Mouse (Mus musculus): ENCODE data around the gene Ankle1. TPM values are rescaled to one million over a fixed set of nuclear protein-coding genes. Genes with fewer than 3 reads are reported as not detected.

Gene Ankle1
- total RNA-seq, 2 experiments from 2014 or later: 0.35 to 0.36 TPM

- intact Hi-C loops (cut with DNase I): no loop called here
- TF ChIP-seq CTCF (IDR thresholded peaks at IDR 0.05): no peak
- H3K4me3 ChIP-seq: no peak overlapping the region
- no peak for DNase-seq (ENCODE audit: extremely low spot score in 1 of 2, low spot score in 2 of 2)
- H3K27ac ChIP-seq: no peak overlapping the region
Observed at GRCm38 (mm10) chr8:71383860-71384259, 21.9 kb upstream of the Ankle1 start.

DNA sequence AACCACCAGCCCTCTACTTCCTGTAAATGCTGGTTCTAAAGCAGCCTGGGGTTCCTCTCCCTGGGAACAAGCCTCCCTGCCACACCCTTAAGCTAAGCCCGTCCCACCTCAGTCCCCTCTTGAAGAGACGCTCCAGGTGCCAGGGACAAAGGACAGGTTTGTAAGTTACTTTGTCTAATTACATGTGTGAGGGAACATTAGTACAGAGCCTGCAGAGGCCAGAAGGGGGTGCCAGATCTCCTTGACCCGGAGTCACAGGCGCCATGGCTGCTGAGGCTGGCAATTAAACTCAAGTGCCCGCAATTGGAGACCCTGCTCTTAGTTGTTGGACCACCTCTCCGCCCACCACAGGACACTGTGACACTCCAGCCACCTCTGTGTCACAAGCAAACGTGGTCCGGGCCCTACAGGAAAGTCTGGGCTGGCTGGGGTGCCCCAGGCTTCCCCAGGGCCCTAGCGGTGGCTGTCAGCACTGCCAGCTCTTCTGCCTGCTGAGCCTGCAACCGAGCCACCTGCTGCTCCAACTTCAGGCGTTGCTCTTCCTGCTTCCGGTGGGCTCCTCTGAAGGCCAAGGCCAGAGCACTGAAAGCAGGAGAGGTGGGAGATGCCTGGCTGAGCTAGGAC is 20.5 kb upstream of the Ankle1 start:
- intact Hi-C loops (cut with DNase I): no loop called here
- TF ChIP-seq CTCF (IDR thresholded peaks at IDR 0.05): no peak; the same call in 1 of the 2 replicates
- Histone ChIP-seq H3K27ac (no peak overlapping the region), H3K4me3 (no peak overlapping the region)
- DNase-seq (ENCODE audit: extremely low spot score in 1 of 2, low spot score in 2 of 2): no peak

DNA sequence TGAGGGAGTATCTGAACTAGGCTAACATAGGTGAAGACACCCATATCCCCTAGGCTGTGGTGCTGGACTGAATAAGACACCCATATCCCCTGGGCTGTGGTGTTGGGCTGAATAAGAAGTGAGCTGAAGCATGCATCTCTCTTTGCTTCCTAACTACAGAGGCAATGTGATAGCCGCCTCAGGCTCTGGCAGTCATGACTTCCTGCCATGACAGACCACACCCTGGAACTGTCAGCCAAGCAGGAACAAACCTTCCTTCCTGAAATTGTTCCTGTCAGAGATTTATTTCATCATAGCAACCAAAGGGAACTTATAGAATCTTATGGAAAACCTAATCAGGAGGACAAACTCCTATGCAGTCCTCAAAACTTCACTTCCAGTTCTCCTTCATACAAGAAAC is 17.5 kb upstream of the Ankle1 start:
- Histone ChIP-seq H3K27ac (no peak overlapping the region), H3K4me3 (no peak overlapping the region)
- no peak for TF ChIP-seq CTCF (IDR thresholded peaks at IDR 0.05)
- no peak for DNase-seq (ENCODE audit: extremely low spot score in 1 of 2, low spot score in 2 of 2)
- intact Hi-C loops (cut with DNase I): no loop called here

DNA sequence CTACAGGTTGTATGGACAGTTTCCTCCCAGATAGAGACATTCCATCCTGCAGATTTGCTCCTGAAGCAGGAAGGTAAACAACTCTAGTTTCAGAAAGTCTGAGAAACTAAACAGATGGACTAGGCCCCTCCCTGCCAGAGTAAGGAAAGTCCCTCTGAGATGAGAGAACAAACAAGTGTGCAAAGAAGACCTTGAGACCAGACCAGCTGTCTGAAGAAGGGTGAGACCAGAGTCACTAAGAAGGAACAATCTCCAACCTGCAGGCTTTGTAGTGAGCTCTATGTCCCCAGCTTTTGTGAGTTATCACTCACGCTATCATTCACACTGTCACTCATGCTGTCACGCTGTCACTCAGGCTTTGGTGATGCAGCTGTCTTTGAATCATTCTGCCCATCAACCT is 14.1 kb upstream of the Ankle1 start:
- H3K27ac ChIP-seq: no peak overlapping the region
- no peak overlapping the region for H3K4me3 ChIP-seq
- TF ChIP-seq CTCF (IDR thresholded peaks at IDR 0.05): no peak
- no peak for DNase-seq (ENCODE audit: extremely low spot score in 1 of 2, low spot score in 2 of 2)
- intact Hi-C loops (cut with DNase I): no loop called here

GRCm38 (mm10) chr8:71392391-71392790 is 13.4 kb upstream of the Ankle1 start:
- peak in 1 of 2 experiments; percentile 2 for DNase-seq (ENCODE audit: extremely low spot score in 1 of 2, low spot score in 2 of 2)
- no peak overlapping the region for H3K4me3 ChIP-seq
- no peak overlapping the region for H3K27ac ChIP-seq
- intact Hi-C loops (cut with DNase I): no loop called here
- no peak for TF ChIP-seq CTCF (IDR thresholded peaks at IDR 0.05)

GRCm38 (mm10) chr8:71392871-71393270 is 12.9 kb upstream of the Ankle1 start:
- DNase-seq (ENCODE audit: extremely low spot score in 1 of 2, low spot score in 2 of 2): peak in 1 of 2 experiments; percentile 13
- intact Hi-C loops (cut with DNase I): no loop called here
- Histone ChIP-seq H3K4me3 (no peak overlapping the region), H3K27ac (no peak overlapping the region)
- TF ChIP-seq CTCF (IDR thresholded peaks at IDR 0.05): no peak

DNA sequence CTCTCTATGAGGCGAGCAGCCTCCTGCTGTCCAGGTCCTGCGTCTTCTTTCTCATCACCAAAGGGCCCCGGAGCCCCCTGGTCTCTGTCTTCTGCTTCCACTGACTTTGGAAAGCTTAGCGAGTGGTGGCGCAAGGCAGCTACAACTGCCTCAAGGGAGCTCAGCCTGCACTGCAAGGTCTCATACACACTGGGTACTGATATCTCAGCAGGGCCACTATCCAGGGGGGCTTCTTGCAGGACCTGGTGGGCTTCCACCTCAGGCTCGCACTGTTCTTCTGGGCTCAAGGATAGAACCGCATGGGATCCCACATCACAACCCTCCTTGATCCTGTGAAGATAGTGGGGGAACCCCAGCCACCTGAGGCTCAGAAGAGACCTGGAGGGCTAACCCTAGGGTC is 11.3 kb upstream of the Ankle1 start:
- Histone ChIP-seq H3K4me3 (peak overlapping the region; percentile 24; the same call in 1 of the 2 replicates), H3K27ac (no peak overlapping the region)
- intact Hi-C loops (cut with DNase I): no loop called here
- TF ChIP-seq CTCF (IDR thresholded peaks at IDR 0.05): no peak
- peak in 1 of 2 experiments; percentile 9 for DNase-seq (ENCODE audit: extremely low spot score in 1 of 2, low spot score in 2 of 2)

- intact Hi-C loops (cut with DNase I): no loop called here
- H3K4me3 ChIP-seq: peak overlapping the region; percentile 24
- peak overlapping the region; percentile 54 for H3K27ac ChIP-seq
- peak in 1 of 2 experiments; percentile 8 for DNase-seq (ENCODE audit: extremely low spot score in 1 of 2, low spot score in 2 of 2)
- TF ChIP-seq CTCF (IDR thresholded peaks at IDR 0.05): no peak
Observed at GRCm38 (mm10) chr8:71395071-71395470, 10.7 kb upstream of the Ankle1 start.

DNA sequence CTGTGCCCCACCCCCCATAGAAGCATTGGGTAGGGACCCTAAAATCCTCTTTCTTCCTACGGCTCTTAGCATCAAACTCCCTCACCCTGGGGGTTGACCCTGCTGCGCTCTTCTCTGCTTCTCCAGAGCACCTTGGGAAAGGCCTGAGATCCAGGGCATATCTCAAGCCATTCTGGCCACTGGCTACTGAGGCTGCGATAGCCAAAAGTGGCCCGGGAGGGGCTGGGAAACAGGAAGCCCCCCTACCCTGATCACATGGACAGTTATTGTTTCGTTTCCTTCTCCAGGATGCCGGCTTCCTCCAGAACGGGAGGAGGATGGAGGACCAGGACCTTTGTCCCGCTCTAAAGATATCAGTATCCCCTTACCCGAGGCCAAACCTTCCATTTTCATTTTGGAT is 10.2 kb upstream of the Ankle1 start, which contains the start of gene Ushbp1:
TSS of gene Ushbp1 (minus strand) at position 174 of the 400 bp plus-strand sequence.
- Histone ChIP-seq H3K4me3 (peak within 1 kb of the TSS; percentile 77), H3K27ac (peak within 1 kb of the TSS; percentile 86)
- DNase-seq (ENCODE audit: extremely low spot score in 1 of 2, low spot score in 2 of 2): no peak
- no peak for TF ChIP-seq CTCF (IDR thresholded peaks at IDR 0.05)
- intact Hi-C loops (cut with DNase I): loop anchor here (2.0 kb wide), 1 partner anchor 29 kb away; the partner anchor contains the start of gene Use1

DNA sequence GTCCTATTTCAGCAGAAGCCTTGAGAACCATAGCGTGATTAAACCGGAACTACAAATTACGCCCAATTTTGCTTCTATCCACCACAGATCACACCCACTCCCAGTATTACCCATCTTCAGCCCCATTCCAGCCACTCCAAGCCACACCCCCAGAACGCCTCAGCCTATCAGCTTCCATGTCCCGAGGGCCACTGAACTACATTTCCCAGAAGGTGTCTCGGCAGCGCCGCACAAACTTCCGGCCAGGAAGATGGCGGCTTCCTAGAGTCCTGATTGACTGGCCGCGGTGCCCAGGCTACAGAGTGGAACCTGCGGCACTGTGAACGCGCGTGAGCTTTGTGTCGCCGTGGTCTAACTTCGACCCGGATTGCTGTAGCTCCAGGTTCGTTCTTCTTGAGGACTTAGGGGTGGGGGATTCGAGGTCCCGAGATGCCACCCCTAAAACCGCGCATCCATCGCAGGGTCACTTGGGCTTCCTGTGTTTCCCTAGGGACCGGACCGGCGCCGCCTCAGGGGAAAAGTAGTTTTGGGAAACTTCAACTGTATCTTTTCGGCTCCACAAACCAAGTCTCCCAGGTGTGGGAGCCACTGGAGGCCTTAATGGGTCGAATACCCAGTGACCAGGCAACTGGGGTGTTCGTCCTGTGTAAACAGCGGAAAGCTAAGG is 9.0 kb upstream of the Ankle1 start, which contains the start of gene Babam1:
TSS of gene Babam1 (plus strand) at position 223 of the 667 bp plus-strand sequence.
- peak within 1 kb of the TSS; percentile 77 for H3K4me3 ChIP-seq
- peak within 1 kb of the TSS; percentile 86 for H3K27ac ChIP-seq
- TF ChIP-seq CTCF (IDR thresholded peaks at IDR 0.05): no peak
- peak; percentile 90 to 92 for DNase-seq (ENCODE audit: extremely low spot score in 1 of 2, low spot score in 2 of 2)
- intact Hi-C loops (cut with DNase I): loop anchor here (2.0 kb wide), 1 partner anchor 30 kb away; the partner anchor contains the start of gene Use1

DNA sequence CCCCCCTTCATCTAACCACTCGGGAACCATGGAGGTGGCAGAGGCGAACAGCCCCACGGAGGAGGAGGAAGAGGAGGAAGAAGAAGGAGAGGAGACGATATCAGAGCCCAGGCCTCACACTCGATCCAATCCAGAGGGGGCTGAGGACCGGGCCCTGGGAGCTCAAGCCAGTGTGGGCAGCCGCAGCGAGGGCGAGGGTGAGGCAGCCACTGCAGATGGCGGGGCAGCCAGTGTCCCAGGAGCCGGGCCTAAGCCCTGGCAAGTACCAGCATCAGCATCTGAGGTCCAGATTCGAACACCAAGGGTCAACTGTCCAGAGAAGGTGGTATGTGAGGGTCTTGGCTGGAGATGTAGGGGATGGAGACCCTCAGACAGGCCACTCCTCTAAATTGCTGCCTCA is 8.1 kb upstream of the Ankle1 start:
- peak overlapping the region; percentile 77 for H3K4me3 ChIP-seq
- peak in 1 of 2 experiments; percentile 19 for DNase-seq (ENCODE audit: extremely low spot score in 1 of 2, low spot score in 2 of 2)
- no peak for TF ChIP-seq CTCF (IDR thresholded peaks at IDR 0.05)
- H3K27ac ChIP-seq: no peak overlapping the region
- intact Hi-C loops (cut with DNase I): loop anchor here (2.0 kb wide), 1 partner anchor 31 kb away; the partner anchor contains the start of gene Use1

- TF ChIP-seq CTCF (IDR thresholded peaks at IDR 0.05): no peak
Observed at GRCm38 (mm10) chr8:71400826-71401225, 5.0 kb upstream of the Ankle1 start.

More at GRCm38 (mm10) chr8:71400826-71401225, 5.0 kb upstream of the Ankle1 start:
- Histone ChIP-seq H3K27ac (no peak overlapping the region), H3K4me3 (no peak overlapping the region)
- intact Hi-C loops (cut with DNase I): no loop called here
- peak in 1 of 2 experiments; percentile 4 for DNase-seq (ENCODE audit: extremely low spot score in 1 of 2, low spot score in 2 of 2)
